Mouse (Mus musculus) urinary bladder, adult 2 months (tissue): Measurements from ENCODE around the gene Mrpl23. TPM values are rescaled to one million over a fixed set of nuclear protein-coding genes. Genes with fewer than 3 reads are reported as not detected.

Experiments
- DNase-seq: peaks from one replicate; pipeline ENCODE4 v3.0.0; 2022; ENCODE audit warnings: low spot score
- polyA plus RNA-seq: library from polyadenylated mRNA; depleted of rRNA; stranded (reverse); fragments of >200 nt; gene quantifications from 2 replicates; pipeline ENCODE4 v1.2.3, GENCODE M21; 2012

Mrpl23 gene
- polyA plus RNA-seq, 1 experiment: 102 TPM

DNA sequence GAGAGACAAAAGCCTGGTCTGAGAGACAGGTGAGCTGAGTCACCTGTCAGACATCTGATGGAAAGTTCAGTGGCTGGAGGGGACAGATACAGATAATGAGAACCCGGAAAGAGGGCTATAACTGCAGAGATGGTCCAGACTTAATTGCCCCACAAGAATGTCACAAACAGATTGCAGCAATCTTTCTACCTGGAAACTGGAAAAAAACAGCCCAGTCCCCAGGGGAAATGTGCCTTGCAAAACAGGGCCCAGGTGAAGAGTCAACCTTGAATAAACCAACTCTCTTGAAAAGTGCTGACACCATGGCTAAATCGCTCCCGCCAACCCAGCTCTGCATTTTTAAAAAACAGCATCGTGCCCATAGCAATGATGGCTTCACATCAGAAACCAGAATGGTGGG is 12.2 kb upstream of the Mrpl23 start:
- DNase-seq: no peak

DNA sequence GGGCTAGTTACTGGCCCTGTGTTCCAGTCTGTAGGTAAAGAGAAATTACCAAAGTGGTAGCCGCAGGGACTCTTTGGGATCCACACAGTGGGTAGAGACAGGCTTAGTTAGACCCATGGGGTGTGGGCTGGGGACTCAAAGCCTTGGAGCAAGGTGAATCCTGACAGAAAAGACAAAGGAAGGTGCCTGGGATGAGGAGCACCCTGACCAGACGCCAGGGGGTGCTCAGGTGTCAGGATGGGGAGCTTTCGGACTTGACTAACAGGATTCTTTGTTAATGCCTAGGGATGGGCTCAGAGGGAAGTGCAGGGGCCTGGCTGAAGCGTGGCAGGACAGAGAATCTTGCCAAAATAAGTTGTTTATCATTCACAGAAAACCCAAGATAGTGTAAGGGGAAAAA is 10.1 kb upstream of the Mrpl23 start:
- no peak for DNase-seq

DNA sequence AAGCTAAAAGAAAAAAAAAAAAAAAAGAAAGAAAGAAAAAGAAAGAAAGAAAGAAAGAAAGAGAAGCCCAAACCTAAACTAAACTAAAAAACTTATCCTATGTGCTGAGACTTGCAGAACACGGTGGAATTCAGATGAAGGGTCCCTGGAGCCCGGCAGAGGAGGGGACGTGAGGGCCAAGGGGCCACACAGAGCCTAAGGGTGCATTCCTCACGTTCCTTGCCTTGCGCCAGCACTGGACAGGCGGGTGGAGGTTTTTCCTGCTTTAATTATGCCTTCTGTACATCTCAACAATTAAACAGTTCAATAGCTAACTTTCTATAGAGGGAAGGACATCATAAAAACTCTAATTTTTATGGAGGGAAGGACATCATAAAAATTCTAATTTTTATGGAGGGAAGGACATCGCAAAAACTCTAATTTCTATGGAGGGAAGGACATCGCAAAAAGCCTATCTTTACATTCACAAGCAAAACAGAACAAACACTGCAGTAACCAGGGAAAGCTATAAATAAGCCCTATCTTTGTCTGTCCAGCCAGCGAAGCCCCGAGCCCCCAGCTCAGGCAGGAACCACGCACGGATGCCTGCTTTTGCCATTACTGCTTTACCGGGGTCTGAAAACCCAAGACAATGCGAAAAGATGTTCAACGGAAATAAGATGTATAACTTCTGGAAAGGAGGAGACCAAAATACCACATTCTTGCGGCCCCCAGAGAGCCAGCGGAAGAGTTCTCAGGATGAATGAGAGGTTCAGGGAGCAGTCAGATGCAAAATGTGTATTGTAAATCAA is 9.1 kb upstream of the Mrpl23 start:
- no peak for DNase-seq

DNA sequence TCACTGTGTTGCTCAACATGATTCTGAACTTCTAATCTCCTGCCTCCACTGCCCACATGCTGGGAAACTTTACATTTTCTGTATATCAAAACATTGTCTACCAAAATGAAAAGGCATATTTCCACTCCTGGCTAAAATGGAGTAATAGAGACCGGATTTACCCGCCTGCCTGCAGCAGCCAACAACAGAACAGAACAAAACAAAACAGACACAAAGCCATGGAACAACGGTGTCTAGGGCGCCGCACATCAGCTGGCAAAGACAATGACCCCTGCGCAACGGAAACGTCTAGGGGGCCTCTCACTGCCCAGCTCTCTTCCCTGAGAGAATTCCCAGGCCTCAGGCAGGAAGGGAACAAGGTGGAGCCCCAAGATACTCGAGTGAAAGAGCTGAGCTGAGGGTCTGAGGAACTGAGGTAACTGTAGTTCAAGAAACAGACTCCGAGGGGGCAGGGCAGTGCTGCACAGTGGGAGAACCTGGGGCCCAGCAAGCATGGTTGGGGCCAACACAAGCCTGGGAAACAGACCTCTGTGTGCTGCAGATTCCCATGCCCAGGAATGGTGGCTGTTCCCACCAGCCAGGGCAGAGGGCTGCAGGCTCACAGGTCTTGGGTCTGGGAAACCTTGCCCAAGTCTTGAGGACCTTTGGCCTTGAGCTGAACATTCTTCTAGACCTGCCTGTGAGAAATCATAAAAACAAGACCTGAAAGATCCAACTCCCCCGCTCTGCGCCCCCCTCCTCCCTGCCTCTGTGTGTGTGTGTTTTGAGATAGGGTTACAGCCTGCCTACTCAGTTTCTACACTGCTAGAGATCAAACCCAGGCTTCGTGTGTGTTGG is 6.9 kb upstream of the Mrpl23 start:
- DNase-seq: no peak

DNA sequence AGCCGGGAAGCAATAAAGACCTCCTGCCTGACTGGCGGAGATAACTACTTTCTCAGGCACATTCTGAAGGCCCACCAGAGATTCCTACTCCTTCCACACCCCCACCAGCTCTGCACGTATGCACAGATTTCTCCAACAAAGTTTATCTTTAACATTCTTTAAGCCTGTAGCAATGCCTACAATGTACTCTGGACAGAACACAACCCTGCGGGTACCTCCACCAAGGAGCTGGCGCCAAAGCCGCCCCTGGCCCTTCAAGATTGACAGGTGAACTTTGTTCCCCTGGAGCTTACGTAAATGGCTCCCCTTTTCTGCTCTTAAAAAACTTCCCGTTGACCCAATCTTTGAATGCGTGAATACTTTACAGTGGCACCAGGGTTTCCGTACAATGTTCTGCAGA is 3.1 kb upstream of the Mrpl23 start:
- DNase-seq: no peak

DNA sequence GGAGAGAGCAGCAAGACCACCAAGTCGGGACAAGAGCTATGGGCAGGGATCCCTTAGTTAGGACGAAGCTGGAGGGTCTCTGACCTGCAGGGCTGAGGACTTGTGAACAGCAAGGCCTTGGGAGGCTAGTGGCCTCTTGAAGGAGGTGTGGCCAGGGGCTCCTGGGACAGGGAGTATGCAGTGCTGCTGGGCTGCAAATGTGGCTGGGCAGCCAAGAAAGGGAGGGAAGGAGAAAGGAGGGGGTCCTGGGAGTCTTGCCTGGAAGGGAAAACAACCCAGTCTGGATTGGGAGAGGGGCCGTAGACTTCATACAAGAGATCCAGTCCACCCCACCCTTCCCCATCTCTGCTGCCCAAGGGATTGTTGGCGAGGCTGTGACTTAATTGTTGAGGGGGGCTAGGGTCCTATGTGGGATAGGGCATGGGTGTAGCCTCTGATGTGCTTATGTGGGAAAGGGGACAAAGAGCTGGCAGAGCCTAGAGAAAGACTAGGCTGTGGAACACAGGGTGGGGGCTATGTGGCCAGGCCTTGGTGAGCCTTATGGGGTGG is 439 bp upstream of the Mrpl23 start:
- no peak for DNase-seq

DNA sequence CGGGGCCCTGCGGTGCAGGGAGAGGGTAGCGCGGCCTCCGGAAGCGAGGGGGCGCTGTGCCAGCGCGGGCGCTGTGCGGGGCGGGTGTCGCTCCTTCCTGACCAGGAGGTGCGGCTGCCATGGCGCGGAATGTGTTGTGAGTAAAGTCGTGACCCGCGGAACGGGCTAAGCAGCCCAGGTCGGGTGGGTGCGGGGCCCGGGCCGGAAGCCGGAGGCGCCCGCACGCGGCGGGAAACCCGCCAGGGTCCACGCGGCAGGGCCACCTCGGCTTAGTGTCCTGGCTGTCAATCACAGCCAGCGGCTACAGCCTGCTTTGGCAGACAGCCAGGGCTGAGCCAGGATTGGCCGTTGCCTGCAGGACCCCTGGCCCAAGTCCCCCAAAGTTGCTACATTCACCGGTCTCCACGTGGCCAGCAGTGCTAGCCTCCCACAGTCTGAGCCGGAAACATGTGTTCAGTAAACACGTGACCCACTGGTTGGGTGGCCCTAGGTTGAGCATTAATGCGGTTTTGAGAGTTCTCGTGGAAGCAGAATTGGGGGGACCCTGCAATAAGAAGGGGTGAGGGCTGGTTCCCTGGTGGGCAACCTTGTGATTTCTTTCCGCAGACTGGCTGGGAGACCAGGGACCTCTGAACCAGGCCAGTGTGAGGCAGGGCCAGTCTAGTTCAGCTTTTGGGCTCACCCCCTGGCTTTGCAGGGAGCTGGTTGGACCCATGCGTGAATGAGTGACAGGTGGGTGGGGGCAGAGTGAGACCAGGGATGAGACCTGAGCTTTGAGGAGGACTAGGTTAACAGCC is 771 bp downstream of the Mrpl23 start:
- DNase-seq: peak; percentile 93

DNA sequence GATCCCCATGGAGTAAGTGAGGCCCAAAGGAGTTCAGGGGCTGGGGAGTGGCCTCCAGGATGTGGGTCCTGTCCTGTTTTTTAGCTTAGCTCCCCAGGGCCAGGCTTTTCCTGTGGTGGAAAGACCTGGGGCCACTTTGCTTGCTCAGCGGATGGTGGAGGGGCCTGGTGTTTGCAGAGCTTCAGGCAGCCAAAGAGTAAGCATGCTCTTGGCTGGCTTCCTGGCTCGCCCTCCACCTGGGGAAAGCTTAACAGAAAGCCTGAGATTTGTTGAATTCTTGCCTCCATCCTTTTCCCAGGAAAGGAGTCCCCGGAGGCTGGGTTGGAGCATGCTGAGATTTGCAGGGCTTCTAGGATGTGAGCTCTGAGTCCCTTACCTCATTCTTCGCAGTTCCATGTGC is 2.6 kb downstream of the Mrpl23 start:
- no peak for DNase-seq

DNA sequence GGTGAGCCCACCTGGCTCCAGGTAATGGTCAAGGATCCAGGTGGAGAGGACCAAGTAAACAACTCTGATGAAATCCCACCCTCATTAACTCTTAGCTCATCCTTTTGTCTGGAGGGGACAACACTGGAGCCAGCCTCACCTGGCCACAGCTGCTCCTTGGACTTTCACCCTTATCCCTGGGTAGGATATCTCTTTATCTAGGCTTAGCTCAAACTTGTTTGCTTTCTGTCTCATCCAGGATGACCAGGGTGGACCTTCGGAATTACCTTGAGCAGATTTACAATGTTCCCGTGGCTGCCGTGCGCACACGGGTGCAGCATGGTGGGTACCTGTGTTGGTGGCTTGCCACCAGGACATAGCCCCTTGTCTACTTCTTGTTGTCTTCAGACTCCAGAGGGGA is 3.3 kb downstream of the Mrpl23 start:
- DNase-seq: no peak

DNA sequence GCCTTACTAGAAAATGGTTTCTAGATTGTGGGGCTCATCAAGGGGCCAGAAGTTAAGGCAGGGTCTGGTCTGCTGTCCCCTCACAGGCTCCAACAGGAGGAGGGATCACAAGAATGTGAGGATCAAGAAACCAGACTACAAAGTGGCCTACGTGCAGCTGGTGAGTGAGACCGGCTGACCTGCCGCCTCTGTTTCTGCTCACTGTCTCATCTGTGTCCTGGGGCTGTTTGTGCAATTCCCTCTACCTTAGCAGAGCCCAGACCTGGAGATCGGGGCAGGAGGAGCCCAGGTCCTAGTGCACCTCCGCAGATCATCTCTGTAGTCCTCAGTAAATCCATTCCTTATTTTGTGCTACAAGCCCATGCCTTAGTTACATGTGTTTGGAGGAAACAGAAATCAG is 4.7 kb downstream of the Mrpl23 start:
- DNase-seq: no peak

DNA sequence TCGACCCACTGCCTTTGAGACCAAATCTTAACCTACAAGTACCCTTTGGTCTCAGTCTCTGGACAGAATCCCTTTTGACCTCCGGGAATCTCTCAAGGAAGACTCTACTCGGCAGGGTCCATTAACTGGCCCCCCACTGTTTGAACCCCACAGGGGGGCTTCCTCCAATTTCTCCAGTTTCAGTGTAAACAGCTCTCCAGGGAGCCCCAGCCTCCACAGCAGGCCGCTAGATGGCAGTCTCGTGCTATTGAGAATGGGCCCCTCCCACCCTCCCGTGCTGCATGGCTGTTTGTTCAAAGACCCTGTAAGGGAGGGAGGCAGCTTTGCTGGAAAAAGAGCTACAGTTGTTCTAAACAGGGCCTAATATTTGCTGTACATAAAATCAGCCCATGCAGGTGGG is 5.4 kb downstream of the Mrpl23 start:
- DNase-seq: peak; percentile 43

DNA sequence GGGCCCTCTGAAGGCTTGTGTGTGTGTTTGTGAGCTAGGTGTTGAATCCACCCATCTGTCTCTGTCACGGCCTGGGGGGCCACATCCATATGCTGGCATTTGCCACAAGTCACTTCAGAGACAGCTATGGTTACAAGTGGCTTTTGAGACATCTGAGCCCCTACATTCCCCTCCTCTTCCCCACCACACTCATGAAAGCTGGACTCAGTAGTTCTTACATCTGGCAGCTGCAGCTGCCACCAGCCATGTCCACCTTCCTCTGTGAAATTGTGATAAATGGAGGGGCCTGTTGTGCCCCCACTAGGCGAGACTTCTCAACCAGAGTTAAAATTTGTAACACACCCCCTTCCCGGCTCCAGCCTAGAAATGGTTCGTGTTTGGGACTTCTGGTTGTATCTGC is 5.8 kb downstream of the Mrpl23 start:
- DNase-seq: no peak

DNA sequence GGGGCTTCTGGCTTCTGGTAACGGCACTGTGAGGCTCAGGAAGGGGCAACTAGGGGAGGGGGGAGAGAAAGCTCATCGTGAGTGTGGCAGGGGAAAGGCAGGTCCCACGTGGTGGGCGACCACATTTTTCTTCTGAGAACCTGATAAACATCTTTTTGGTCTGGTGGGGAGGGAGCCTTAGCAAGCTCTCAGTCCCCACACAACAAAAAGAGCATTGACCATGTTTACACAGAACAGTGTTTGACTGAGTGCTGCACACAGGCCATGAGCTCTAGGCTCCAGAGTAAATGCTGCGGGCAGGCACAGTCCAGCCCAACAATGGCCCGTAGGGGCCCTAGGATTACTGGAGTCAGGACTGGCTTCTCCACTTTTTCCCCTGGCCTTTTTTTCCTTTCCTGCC is 6.3 kb downstream of the Mrpl23 start:
- DNase-seq: no peak

DNA sequence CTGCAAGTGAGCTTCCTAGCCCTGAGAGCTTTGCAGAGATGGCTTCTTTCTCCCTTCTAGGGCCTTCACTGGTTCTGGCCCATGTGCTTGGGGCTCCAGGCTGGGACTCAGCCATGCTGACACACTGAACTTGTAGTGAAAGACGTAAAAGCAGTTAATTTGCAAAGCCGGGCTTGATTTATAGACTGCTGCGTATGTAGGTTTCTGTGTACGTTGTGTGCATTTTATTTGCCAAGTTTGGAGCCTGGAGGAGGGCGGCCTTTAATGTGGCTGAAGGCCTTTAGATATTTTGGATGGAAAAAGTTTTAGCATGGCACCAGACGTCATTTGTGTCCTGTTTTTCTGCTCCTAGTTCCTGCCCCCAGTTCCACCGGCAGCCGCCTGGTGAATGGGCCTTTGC is 7.3 kb downstream of the Mrpl23 start:
- no peak for DNase-seq

DNA sequence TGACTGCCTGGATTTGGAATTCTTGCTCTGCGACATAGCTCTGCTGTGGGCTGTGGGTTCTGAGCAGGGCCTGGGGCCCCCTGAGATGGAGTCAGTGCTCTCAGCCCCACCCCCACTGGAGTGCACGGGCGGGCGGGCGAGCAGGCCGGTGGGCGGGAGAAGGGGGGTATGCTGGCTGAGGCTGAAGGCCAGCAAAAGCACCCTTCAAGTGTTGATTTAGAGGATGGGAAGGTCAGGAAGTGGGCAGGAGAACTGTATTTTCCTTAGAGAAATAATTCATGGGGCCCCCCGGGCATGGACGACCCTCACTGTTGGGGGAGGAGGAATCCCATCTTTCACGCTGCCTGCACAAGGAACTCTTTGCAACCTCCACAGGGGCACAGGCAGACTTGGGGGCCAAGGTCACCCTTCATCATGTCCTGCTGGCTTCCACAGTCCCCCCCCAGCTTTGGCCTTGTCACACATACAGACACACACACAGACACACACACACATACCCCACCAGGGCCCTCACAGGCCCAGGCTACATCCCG is 10.4 kb downstream of the Mrpl23 start:
- no peak for DNase-seq

DNA sequence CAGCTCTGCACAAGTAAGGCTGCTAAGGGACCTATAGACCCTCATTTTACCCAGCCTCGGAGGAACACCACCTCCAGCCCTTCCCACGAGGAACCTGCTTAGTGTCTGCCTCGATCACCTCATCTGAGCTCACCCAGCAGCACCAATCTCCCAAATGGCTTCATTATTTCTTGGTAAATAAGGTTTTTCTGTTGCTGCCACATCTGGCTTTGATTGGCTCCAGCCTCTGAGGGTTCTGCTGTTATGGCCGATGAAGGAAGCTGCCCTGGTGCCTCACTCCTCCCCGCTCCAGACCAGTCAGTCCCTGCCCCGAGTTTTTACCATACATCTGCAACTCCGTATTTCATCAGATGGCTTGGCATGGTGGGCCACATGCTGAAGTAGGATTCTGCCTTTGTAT is 13.5 kb downstream of the Mrpl23 start:
- DNase-seq: no peak

DNA sequence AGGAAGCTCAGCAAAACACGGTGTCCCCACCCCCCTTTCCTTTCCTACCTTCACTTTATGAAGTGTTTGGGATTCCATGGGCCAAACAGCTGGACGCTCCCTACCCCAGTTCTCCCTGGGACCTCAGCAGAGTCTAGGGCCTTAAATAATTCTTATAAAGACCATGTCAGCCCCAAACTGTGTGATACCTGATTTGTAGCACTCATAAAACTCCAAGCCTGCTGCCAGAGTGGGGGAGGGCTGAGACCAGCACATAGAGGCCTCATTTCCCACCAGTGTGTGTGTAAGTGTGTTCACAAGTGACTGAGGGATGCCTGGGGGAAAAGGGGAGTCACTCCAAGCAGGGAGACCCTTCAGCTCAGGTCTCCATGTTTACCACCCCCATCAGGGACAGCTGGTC is 15.4 kb downstream of the Mrpl23 start:
- no peak for DNase-seq

DNA sequence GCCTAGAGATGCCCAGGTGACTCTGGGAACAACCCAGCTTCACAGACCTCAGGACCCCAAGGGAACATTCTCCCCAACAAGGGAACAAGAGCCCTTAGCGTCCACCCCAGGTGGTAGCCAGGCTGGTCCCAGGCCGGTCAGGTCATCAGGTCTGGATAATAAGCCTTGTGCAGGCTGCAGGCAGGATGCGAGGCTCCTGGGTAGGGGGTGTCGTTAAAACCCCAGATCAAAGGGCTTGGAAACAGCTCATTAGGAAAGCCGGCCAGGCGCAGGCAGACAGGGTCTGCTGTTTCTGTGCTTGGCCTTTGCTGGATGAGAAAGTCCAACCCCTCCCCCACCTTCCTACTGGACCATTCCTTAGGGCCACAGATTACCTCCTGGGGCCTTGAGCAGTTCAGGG is 16.2 kb downstream of the Mrpl23 start:
- DNase-seq: no peak

DNA sequence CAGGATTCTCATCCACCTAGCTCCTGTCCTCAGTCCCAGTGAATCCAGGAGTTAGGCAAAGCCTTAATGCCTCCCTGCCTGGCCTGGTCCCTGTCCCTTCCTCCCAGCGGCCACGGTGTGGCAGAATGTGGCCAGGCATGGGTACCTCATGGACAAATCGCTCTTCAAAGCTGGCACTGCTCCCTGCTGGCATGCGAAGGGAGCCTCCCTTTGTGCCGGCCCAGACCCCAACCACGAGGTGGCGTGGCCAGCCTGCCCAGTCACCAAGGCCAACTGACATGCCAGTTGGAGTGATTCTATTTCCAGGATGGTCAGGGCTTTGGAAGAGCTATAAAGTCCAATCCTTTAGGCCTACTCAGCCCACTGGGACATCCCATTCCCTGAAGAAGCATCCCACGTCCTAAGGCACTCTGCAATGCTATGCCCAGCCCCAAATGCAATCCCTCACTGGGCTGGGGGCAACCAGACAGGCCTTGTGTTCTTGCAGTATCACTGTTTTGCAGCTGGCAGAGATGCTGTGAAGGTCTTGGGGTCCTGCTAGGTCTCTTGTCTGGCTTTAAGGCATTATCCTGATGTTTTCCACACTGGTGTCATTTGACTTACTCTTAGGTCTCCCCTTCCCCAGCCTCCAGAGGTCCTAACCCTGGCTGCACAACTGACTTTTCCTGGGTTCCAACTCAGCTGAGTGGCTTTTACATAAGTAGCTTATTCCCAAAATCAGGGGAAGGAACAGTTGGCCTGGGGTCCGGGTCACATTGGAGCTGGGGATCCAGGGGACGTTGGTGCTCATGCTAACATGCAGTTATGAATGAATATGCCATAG is 17.7 kb downstream of the Mrpl23 start:
- no peak for DNase-seq

DNA sequence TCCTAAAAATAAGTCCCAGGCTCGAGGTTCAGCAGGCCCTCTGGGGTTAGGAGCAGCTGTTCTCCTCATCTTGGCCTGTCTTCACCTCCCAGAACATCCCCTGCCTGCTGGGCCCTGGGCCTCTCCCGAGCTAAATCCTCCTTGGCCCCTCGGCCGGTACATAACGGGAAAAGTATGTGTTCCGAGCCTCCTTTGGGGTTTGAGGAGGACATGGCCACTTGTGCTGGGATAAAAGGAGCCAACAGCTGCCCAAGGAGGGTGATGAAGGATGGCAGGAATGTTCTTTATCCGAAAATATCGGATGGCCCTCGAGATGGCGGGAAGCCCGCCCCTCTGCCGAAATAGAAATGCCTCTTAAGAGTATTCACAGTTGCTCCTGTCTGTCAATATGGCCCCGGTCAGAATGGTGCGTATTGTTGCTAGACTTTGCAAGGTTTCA is 18.5 kb downstream of the Mrpl23 start:
- no peak for DNase-seq

DNA sequence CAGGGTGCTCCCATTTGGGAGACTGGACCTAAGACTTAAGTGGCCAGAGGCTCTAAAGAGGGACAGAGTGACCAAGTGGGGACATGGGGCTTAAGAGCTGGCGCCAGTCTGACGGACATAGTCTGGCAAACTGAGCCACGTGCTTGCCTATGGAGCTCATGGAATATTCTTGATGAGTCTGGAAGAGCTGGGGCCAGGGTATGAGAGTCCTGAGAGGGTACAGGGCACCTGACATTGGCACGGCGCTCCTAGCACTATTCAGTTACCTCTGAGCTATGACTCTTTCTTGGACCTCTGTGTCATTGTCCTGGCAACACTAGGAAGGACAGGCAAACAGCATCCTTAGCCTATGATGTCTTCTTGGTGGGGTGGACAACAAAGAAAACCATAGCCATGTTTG is 19.2 kb downstream of the Mrpl23 start:
- no peak for DNase-seq
